Mouse (Mus musculus): ENCODE results near the gene St6gal1. TPM values are rescaled to one million over a fixed set of nuclear protein-coding genes. Genes with fewer than 3 reads are reported as not detected.

The St6gal1 gene
- polyA plus RNA-seq, 1 experiment from 2014 or later, result 38.9 TPM

- Histone ChIP-seq H3K9me3 (no peaks in the 10 kb centered on the region), H3K27ac (no peak overlapping the region), H3K4me2 (no peak overlapping the region), H3K4me1 (replicated peaks) (peaks cover 5% of the 10 kb centered on the region; the same call in 1 of the 2 replicates), H3K4me3 (no peak overlapping the region), H3K9ac (no peak overlapping the region), H3K27me3 (no peaks in the 10 kb centered on the region), H3K36me3 (peaks cover 42% of the 10 kb centered on the region)
- no peak for ATAC-seq (ENCODE audit: low FRiP score)
- WGBS, result 94% methylated on average over 6 of the region's 6 CpGs
Observed at GRCm38 (mm10) chr16:23320579-23320978, 96.0 kb downstream of the St6gal1 start.

- no peak overlapping the region for H3K4me3 ChIP-seq
- ATAC-seq (ENCODE audit: low FRiP score), result no peak
- no peak overlapping the region for H3K9ac ChIP-seq
- no peak overlapping the region for H3K27ac ChIP-seq
- H3K4me2 ChIP-seq, result no peak overlapping the region
- H3K27me3 ChIP-seq, result no peaks in the 10 kb centered on the region
- H3K4me1 ChIP-seq (replicated peaks), result peaks cover 5% of the 10 kb centered on the region; the same call in 1 of the 2 replicates
- no peaks in the 10 kb centered on the region for H3K9me3 ChIP-seq
- peaks cover 47% of the 10 kb centered on the region for H3K36me3 ChIP-seq
Observed at GRCm38 (mm10) chr16:23322453-23322852, 97.9 kb downstream of the St6gal1 start.

- no peak for ATAC-seq (ENCODE audit: low FRiP score)
- no peaks in the 10 kb centered on the region for H3K27me3 ChIP-seq
- H3K9ac ChIP-seq, result no peak overlapping the region
- H3K4me3 ChIP-seq, result no peak overlapping the region
- no peaks in the 10 kb centered on the region for H3K9me3 ChIP-seq
- no peak overlapping the region for H3K27ac ChIP-seq
- H3K36me3 ChIP-seq, result peaks cover 43% of the 10 kb centered on the region
- H3K4me1 ChIP-seq (replicated peaks), result peaks cover 5% of the 10 kb centered on the region; the same call in 1 of the 2 replicates
- 31% methylated on average over 3 of the region's 3 CpGs for WGBS
- H3K4me2 ChIP-seq, result no peak overlapping the region
Observed at GRCm38 (mm10) chr16:23323915-23324314, 99.4 kb downstream of the St6gal1 start.

- Histone ChIP-seq H3K36me3 (peaks cover 46% of the 10 kb centered on the region), H3K9ac (no peak overlapping the region), H3K4me1 (replicated peaks) (peaks cover 5% of the 10 kb centered on the region; the same call in 1 of the 2 replicates), H3K27ac (no peak overlapping the region), H3K4me2 (no peak overlapping the region), H3K4me3 (no peak overlapping the region), H3K9me3 (no peaks in the 10 kb centered on the region), H3K27me3 (no peaks in the 10 kb centered on the region)
- ATAC-seq (ENCODE audit: low FRiP score), result no peak
- WGBS, result 68% methylated on average over 6 of the region's 6 CpGs
Observed at GRCm38 (mm10) chr16:23324867-23325650, 100.5 kb downstream of the St6gal1 start.

GRCm38 (mm10) chr16:23326664-23327063 lies 102.1 kb downstream of the St6gal1 start:
- no peak for ATAC-seq (ENCODE audit: low FRiP score)
- H3K27ac ChIP-seq, result no peak overlapping the region
- WGBS, result 89% methylated on average over 6 of the region's 6 CpGs
- peaks cover 5% of the 10 kb centered on the region; the same call in 1 of the 2 replicates for H3K4me1 ChIP-seq (replicated peaks)
- H3K4me3 ChIP-seq, result no peak overlapping the region
- H3K36me3 ChIP-seq, result peaks cover 44% of the 10 kb centered on the region
- H3K9ac ChIP-seq, result no peak overlapping the region
- no peaks in the 10 kb centered on the region for H3K27me3 ChIP-seq
- H3K9me3 ChIP-seq, result no peaks in the 10 kb centered on the region
- no peak overlapping the region for H3K4me2 ChIP-seq

- Histone ChIP-seq H3K4me3 (no peak overlapping the region), H3K36me3 (peaks cover 44% of the 10 kb centered on the region)
- 93% methylated on average over 7 of the region's 7 CpGs for WGBS
Observed at GRCm38 (mm10) chr16:23327266-23327665, 102.7 kb downstream of the St6gal1 start.

GRCm38 (mm10) chr16:23328201-23328600 lies 103.7 kb downstream of the St6gal1 start:
- Histone ChIP-seq H3K27me3 (no peaks in the 10 kb centered on the region), H3K4me2 (no peak overlapping the region), H3K27ac (no peak overlapping the region), H3K9me3 (no peaks in the 10 kb centered on the region), H3K4me1 (replicated peaks) (peaks cover 5% of the 10 kb centered on the region; the same call in 1 of the 2 replicates), H3K4me3 (no peak overlapping the region), H3K9ac (no peak overlapping the region), H3K36me3 (peaks cover 47% of the 10 kb centered on the region)
- no peak for ATAC-seq (ENCODE audit: low FRiP score)
- WGBS, result 92% methylated on average over 7 of the region's 7 CpGs

More at GRCm38 (mm10) chr16:23327266-23327665, 102.7 kb downstream of the St6gal1 start:
- H3K9me3 ChIP-seq, result no peaks in the 10 kb centered on the region
- H3K27ac ChIP-seq, result no peak overlapping the region
- no peak for ATAC-seq (ENCODE audit: low FRiP score)
- H3K4me1 ChIP-seq (replicated peaks), result peaks cover 5% of the 10 kb centered on the region; the same call in 1 of the 2 replicates
- no peak overlapping the region for H3K4me2 ChIP-seq
- H3K9ac ChIP-seq, result no peak overlapping the region
- H3K27me3 ChIP-seq, result no peaks in the 10 kb centered on the region

GRCm38 (mm10) chr16:23332136-23332535 lies 107.6 kb downstream of the St6gal1 start:
- Histone ChIP-seq H3K4me3 (no peak overlapping the region), H3K36me3 (peaks cover 56% of the 10 kb centered on the region), H3K4me2 (no peak overlapping the region), H3K9me3 (no peaks in the 10 kb centered on the region), H3K4me1 (replicated peaks) (no peaks in the 10 kb centered on the region), H3K27me3 (no peaks in the 10 kb centered on the region), H3K9ac (no peak overlapping the region), H3K27ac (no peak overlapping the region)
- 81% methylated on average over 2 of the region's 2 CpGs for whole genome bisulfite sequencing
- no peak for ATAC-seq (ENCODE audit: low FRiP score)

GRCm38 (mm10) chr16:23332686-23333085 lies 108.1 kb downstream of the St6gal1 start:
- no peak for ATAC-seq (ENCODE audit: low FRiP score)
- 88% methylated on average over 6 of the region's 6 CpGs for WGBS
- H3K4me1 ChIP-seq (replicated peaks), result no peaks in the 10 kb centered on the region

GRCm38 (mm10) chr16:23333875-23334551 lies 109.5 kb downstream of the St6gal1 start:
- Histone ChIP-seq H3K36me3 (peaks cover 47% of the 10 kb centered on the region), H3K4me3 (no peak overlapping the region), H3K9ac (no peak overlapping the region), H3K27me3 (no peaks in the 10 kb centered on the region), H3K4me1 (replicated peaks) (no peaks in the 10 kb centered on the region), H3K4me2 (no peak overlapping the region), H3K9me3 (no peaks in the 10 kb centered on the region), H3K27ac (no peak overlapping the region)
- no peak for ATAC-seq (ENCODE audit: low FRiP score)
- 71% methylated on average over 6 of the region's 6 CpGs for WGBS

More at GRCm38 (mm10) chr16:23332686-23333085, 108.1 kb downstream of the St6gal1 start:
- Histone ChIP-seq H3K27ac (no peak overlapping the region), H3K36me3 (peaks cover 53% of the 10 kb centered on the region), H3K4me2 (no peak overlapping the region), H3K9me3 (no peaks in the 10 kb centered on the region), H3K9ac (no peak overlapping the region), H3K4me3 (no peak overlapping the region), H3K27me3 (no peaks in the 10 kb centered on the region)

GRCm38 (mm10) chr16:23337317-23337716 lies 112.8 kb downstream of the St6gal1 start:
- Histone ChIP-seq H3K4me1 (replicated peaks) (no peaks in the 10 kb centered on the region), H3K27ac (no peak overlapping the region), H3K27me3 (no peaks in the 10 kb centered on the region), H3K4me3 (no peak overlapping the region), H3K9me3 (no peaks in the 10 kb centered on the region), H3K36me3 (peaks cover 47% of the 10 kb centered on the region), H3K4me2 (no peak overlapping the region), H3K9ac (no peak overlapping the region)
- no peak for ATAC-seq (ENCODE audit: low FRiP score)
- 80% methylated on average over 4 of the region's 4 CpGs for WGBS

- Histone ChIP-seq H3K9ac (no peak overlapping the region), H3K36me3 (peaks cover 40% of the 10 kb centered on the region), H3K4me2 (no peak overlapping the region), H3K4me1 (replicated peaks) (no peaks in the 10 kb centered on the region), H3K27ac (no peak overlapping the region), H3K9me3 (no peaks in the 10 kb centered on the region), H3K27me3 (no peaks in the 10 kb centered on the region), H3K4me3 (no peak overlapping the region)
- WGBS, result 100% methylated on average over 2 of the region's 2 CpGs
- no peak for ATAC-seq (ENCODE audit: low FRiP score)
Observed at GRCm38 (mm10) chr16:23341254-23341653, 116.7 kb downstream of the St6gal1 start.
